Mouse (Mus musculus) embryonic stem cell, embryonic (primary cell): ENCODE results near the gene Cebpz.

ENCODE experiments used
- CTCF ChIA-PET, 4 experiments: fragments of 300-600 bp in 2 of 4; fragments of 350-600 bp in 2 of 4; sonication (Branson Sonifier 250); formaldehyde crosslinking; loops; one replicate each; lab custom pipeline; 2022; ENCODE audit warnings: inconsistent platforms in 2 of 4; lab: Charles Lee
- POLR2A ChIA-PET, 4 experiments: fragments of 300-600 bp in 2 of 4; fragments of 350-600 bp in 2 of 4; sonication (Branson Sonifier 250); formaldehyde crosslinking; loops; one replicate each; lab custom pipeline; 2022; ENCODE audit warnings: antibody characterized with exemption in 4 of 4, inconsistent platforms in 1 of 4; lab: Charles Lee

Gene Cebpz

GRCm38 (mm10) chr17:78915772-78916171, 21.1 kb downstream of the Cebpz start:
- POLR2A ChIA-PET: interaction anchor here in 3 of 4 experiments (0.6 to 9.3 kb wide), 26 partner anchors 9 to 1291 kb away, joined by 3 to 133 read pairs (median 4); partner anchors contain the start of genes Cebpz (in 2 of the 3), Gpatch11 (in 2 of the 3), Heatr5b (in 2 of the 3) and Ndufaf7 (in 2 of the 3)
- CTCF ChIA-PET: interaction anchor here in 1 of 4 experiments (0.6 to 1.5 kb wide), 3 partner anchors 11 to 51 kb away, joined by 3 to 8 read pairs (median 4); no protein-coding TSS in a partner anchor

GRCm38 (mm10) chr17:78913921-78914320, 22.9 kb downstream of the Cebpz start:
- ChIA-PET POLR2A (interaction anchor here (0.6 to 9.3 kb wide), 31 partner anchors 9 to 1341 kb away, joined by 3 to 133 read pairs (median 5); partner anchors contain the start of genes Eif2ak2 (in 3 of the 4), Cebpz (in 2 of the 4), Gpatch11 (in 2 of the 4) and Heatr5b (in 2 of the 4)), CTCF (interaction anchor here in 1 of 4 experiments (1.4 kb wide), 1 partner anchor 10 kb away, joined by 4 read pairs; no protein-coding TSS in a partner anchor)

GRCm38 (mm10) chr17:78912861-78913281, 24.0 kb downstream of the Cebpz start:
- CTCF ChIA-PET: interaction anchor here (0.6 to 1.4 kb wide), 8 partner anchors 8 to 914 kb away, joined by 3 to 6 read pairs (median 3); partner anchors contain the start of genes Cebpz (in 1 of the 4) and Ndufaf7 (in 1 of the 4)
- POLR2A ChIA-PET: interaction anchor here (0.6 to 9.3 kb wide), 34 partner anchors 8 to 982 kb away, joined by 3 to 133 read pairs (median 6); partner anchors contain the start of genes Cebpz (in 3 of the 4), Eif2ak2 (in 3 of the 4), Ndufaf7 (in 3 of the 4) and Gpatch11 (in 2 of the 4)

- ChIA-PET CTCF (interaction anchor here in 1 of 4 experiments (1.4 kb wide), 1 partner anchor 8 kb away, joined by 4 read pairs; no protein-coding TSS in a partner anchor), POLR2A (interaction anchor here in 3 of 4 experiments (0.7 to 2.3 kb wide), 11 partner anchors 8 to 27 kb away, joined by 3 to 9 read pairs (median 3); partner anchors contain the start of genes Cebpz (in 1 of the 3) and Ndufaf7 (in 1 of the 3))
These were observed 27.5 kb downstream of the Cebpz start for GRCm38 (mm10) chr17:78909374-78909773.

GRCm38 (mm10) chr17:78906892-78907291, 30.0 kb downstream of the Cebpz start, which contains the start of gene Sult6b1:
TSS of gene Sult6b1 (minus strand) at chr17:78906992.
- CTCF ChIA-PET: interaction anchor here in 1 of 4 experiments (0.6 kb wide), 1 partner anchor 24 kb away, joined by 7 read pairs; no protein-coding TSS in a partner anchor
- POLR2A ChIA-PET: interaction anchor here in 2 of 4 experiments (0.6 to 4.2 kb wide), 4 partner anchors 9 to 172 kb away, joined by 3 to 36 read pairs (median 6); partner anchors contain the start of gene Cebpzos (in 1 of the 2)

- POLR2A ChIA-PET: interaction anchor here in 2 of 4 experiments (0.6 to 4.2 kb wide), 4 partner anchors 8 to 94 kb away, joined by 3 to 36 read pairs (median 8); no protein-coding TSS in a partner anchor
- CTCF ChIA-PET: no interaction called here
These were observed 33.7 kb downstream of the Cebpz start for GRCm38 (mm10) chr17:78903158-78903557.

GRCm38 (mm10) chr17:78895394-78895793, 41.5 kb downstream of the Cebpz start:
- POLR2A ChIA-PET: interaction anchor here (0.6 to 4.9 kb wide), 43 partner anchors 9 to 1397 kb away, joined by 3 to 66 read pairs (median 4); partner anchors contain the start of genes Eif2ak2 (in 3 of the 4), Gpatch11 (in 3 of the 4), Heatr5b (in 3 of the 4) and Cebpzos (in 2 of the 4)

GRCm38 (mm10) chr17:78894991-78895390, 41.9 kb downstream of the Cebpz start:
- CTCF ChIA-PET: interaction anchor here (0.7 to 1.4 kb wide), 11 partner anchors 10 to 465 kb away, joined by 3 to 8 read pairs (median 4); partner anchors contain the start of gene Cebpzos (in 1 of the 4)
- POLR2A ChIA-PET: interaction anchor here (0.7 to 4.9 kb wide), 24 partner anchors 10 to 303 kb away, joined by 3 to 66 read pairs (median 8); partner anchors contain the start of genes Eif2ak2 (in 3 of the 4), Cebpzos (in 2 of the 4), Cebpz (in 1 of the 4) and Gpatch11 (in 1 of the 4)

More at GRCm38 (mm10) chr17:78895394-78895793, 41.5 kb downstream of the Cebpz start:
- CTCF ChIA-PET: interaction anchor here (0.6 to 1.4 kb wide), 23 partner anchors 9 to 1019 kb away, joined by 3 to 8 read pairs (median 3); partner anchors contain the start of genes Gpatch11 (in 2 of the 4), Heatr5b (in 2 of the 4) and Cebpzos (in 1 of the 4)

- POLR2A ChIA-PET: interaction anchor here in 3 of 4 experiments (0.8 to 1.9 kb wide), 7 partner anchors 10 to 71 kb away, joined by 3 to 4 read pairs (median 3); no protein-coding TSS in a partner anchor
- CTCF ChIA-PET: no interaction called here
These were observed 45.8 kb downstream of the Cebpz start for GRCm38 (mm10) chr17:78891020-78891419.

- ChIA-PET CTCF (no interaction called here), POLR2A (interaction anchor here in 1 of 4 experiments (1.9 kb wide), 1 partner anchor 27 kb away, joined by 6 read pairs; the partner anchor contains the start of gene Cebpzos)
These were observed 47.7 kb downstream of the Cebpz start for GRCm38 (mm10) chr17:78889184-78889583.

- CTCF ChIA-PET: no interaction called here
- POLR2A ChIA-PET: interaction anchor here in 2 of 4 experiments (0.6 to 1.9 kb wide), 8 partner anchors 15 to 311 kb away, joined by 3 to 6 read pairs (median 3); partner anchors contain the start of genes Cebpzos (in 1 of the 2) and Prkd3 (in 1 of the 2)
These were observed 48.3 kb downstream of the Cebpz start for GRCm38 (mm10) chr17:78888554-78888953.

- CTCF ChIA-PET: no interaction called here
- POLR2A ChIA-PET: interaction anchor here (0.6 to 6.9 kb wide), 20 partner anchors 9 to 284 kb away, joined by 3 to 66 read pairs (median 8); partner anchors contain the start of genes Cebpz (in 1 of the 4), Cebpzos (in 1 of the 4), Gpatch11 (in 1 of the 4) and Heatr5b (in 1 of the 4)
These were observed 51.4 kb downstream of the Cebpz start for GRCm38 (mm10) chr17:78885286-78886065.

- ChIA-PET CTCF (interaction anchor here in 1 of 4 experiments (0.6 kb wide), 1 partner anchor 145 kb away, joined by 4 read pairs; no protein-coding TSS in a partner anchor), POLR2A (interaction anchor here in 3 of 4 experiments (0.5 to 6.9 kb wide), 18 partner anchors 8 to 252 kb away, joined by 3 to 66 read pairs (median 6); partner anchors contain the start of genes Gpatch11 (in 2 of the 3), Heatr5b (in 2 of the 3), Cebpz (in 1 of the 3) and Ndufaf7 (in 1 of the 3))
These were observed 53.6 kb downstream of the Cebpz start for GRCm38 (mm10) chr17:78883291-78883690.

GRCm38 (mm10) chr17:78882401-78883112, 54.3 kb downstream of the Cebpz start, which contains the start of gene Eif2ak2:
TSS of gene Eif2ak2 (minus strand) at chr17:78882573.
- POLR2A ChIA-PET: interaction anchor here (0.6 to 6.9 kb wide), 22 partner anchors 8 to 253 kb away, joined by 3 to 66 read pairs (median 6); partner anchors contain the start of genes Gpatch11 (in 2 of the 4), Heatr5b (in 2 of the 4), Cebpzos (in 1 of the 4) and Prkd3 (in 1 of the 4)
- CTCF ChIA-PET: no interaction called here

GRCm38 (mm10) chr17:78881878-78882304, 55.0 kb downstream of the Cebpz start:
- ChIA-PET POLR2A (interaction anchor here in 3 of 4 experiments (0.7 to 6.9 kb wide), 22 partner anchors 8 to 138 kb away, joined by 3 to 66 read pairs (median 5); partner anchors contain the start of genes Gpatch11 (in 2 of the 3), Heatr5b (in 2 of the 3) and Cebpzos (in 1 of the 3)), CTCF (no interaction called here)

GRCm38 (mm10) chr17:78873886-78874285, 63.0 kb downstream of the Cebpz start:
- POLR2A ChIA-PET: interaction anchor here in 3 of 4 experiments (0.7 to 4.0 kb wide), 7 partner anchors 9 to 178 kb away, joined by 3 to 34 read pairs (median 3); partner anchors contain the start of gene Eif2ak2 (in 2 of the 3)
- CTCF ChIA-PET: no interaction called here
